Mouse (Mus musculus): ENCODE measurements around the gene Smim5. TPM values are rescaled to one million over a fixed set of nuclear protein-coding genes. Genes with fewer than 3 reads are reported as not detected.

The Smim5 gene
- polyA plus RNA-seq, 1 experiment = 49.4 TPM

DNA sequence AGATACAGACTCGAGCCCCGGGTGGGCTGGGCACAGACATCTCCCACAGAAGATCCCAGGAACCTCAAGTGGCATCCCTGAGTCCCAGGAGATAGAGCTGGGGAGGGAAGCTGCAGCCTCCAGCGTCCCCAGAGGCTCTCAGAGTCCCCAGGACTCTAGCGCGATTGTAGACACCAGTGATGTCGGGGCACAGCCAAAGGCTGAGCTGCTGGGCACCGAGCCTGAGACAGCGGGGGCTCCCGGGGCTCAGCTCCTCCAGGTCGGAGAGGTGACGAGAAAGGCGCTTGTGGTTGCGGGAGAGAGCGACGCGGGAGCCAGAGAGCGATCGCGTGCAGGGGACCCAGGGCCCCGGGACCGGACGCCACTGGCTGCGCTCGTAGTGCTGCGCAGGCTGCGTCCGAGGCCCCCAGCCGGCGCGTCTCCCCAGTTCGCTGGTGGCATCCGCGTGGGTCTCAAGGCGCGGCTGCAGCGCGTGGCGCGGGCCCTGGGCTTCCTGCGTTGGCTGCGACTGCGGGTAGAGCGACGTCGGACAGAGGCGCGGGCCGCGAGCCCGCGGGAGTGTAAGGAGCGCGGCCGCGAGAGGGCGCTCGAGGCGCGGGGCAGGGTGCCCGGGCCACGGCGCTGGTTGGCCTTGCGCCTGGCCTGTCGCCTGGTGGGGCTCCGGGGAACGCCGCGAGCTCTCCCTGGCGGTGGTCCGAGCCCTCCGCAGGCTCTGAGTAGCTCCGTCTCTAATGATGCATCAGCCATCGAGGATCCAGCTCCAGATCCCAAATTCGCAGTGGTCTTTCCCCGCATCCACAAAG is 40.4 kb upstream of the Smim5 start:
- Histone ChIP-seq H3ac (ENCODE audit: control insufficient read depth, insufficient read length) (no peak overlapping the region), H3K4me3 (no peak overlapping the region), H3K36me3 (ENCODE audit: control insufficient read depth, insufficient read depth) (no peaks in the 10 kb centered on the region), H3K27me3 (ENCODE audit: control insufficient read depth, insufficient read depth, insufficient read length) (peaks cover 78% of the 10 kb centered on the region), H3K79me2 (ENCODE audit: control insufficient read depth, insufficient read depth) (no peaks in the 10 kb centered on the region), H3K4me2 (ENCODE audit: low read depth) (peak overlapping the region; percentile 18)
- TF ChIP-seq TCF3 (IDR thresholded peaks at IDR 0.05; ENCODE audit: insufficient read length, low read depth) = no peak
- no peak for TF ChIP-seq MAX (IDR thresholded peaks at IDR 0.05; ENCODE audit: low read depth)
- no peak for TF ChIP-seq MYOD1 (IDR thresholded peaks at IDR 0.05; ENCODE audit: control insufficient read depth in 1 of 3, insufficient read length in 2 of 3, low read depth in 2 of 3)
- no peak for TF ChIP-seq SRF (IDR thresholded peaks at IDR 0.05; ENCODE audit: control insufficient read depth, insufficient read length, low read depth)
- no peak for TF ChIP-seq TCF12 (IDR thresholded peaks at IDR 0.05; ENCODE audit: insufficient read depth, poor library complexity, severe bottlenecking)
- TF ChIP-seq REST (IDR thresholded peaks at IDR 0.05; ENCODE audit: insufficient read depth, insufficient read length) = no peak
- TF ChIP-seq USF1 (IDR thresholded peaks at IDR 0.05; ENCODE audit: low read depth) = no peak
- TF ChIP-seq CEBPB (IDR thresholded peaks at IDR 0.05; ENCODE audit: insufficient read depth, poor library complexity, severe bottlenecking) = no peak
- TF ChIP-seq POLR2AphosphoS2 (IDR thresholded peaks at IDR 0.05; ENCODE audit: insufficient read length, low read depth) = no peak
- no peak for TF ChIP-seq POLR2A (IDR thresholded peaks at IDR 0.05; ENCODE audit: insufficient read length, low read depth)
- no peak for TF ChIP-seq E2F4 (IDR thresholded peaks at IDR 0.05; ENCODE audit: insufficient read depth)
- no peak for TF ChIP-seq MYOG (IDR thresholded peaks at IDR 0.05; ENCODE audit: control insufficient read depth in 1 of 3, insufficient read depth in 1 of 3, insufficient read length in 2 of 3, low read depth in 2 of 3)

DNA sequence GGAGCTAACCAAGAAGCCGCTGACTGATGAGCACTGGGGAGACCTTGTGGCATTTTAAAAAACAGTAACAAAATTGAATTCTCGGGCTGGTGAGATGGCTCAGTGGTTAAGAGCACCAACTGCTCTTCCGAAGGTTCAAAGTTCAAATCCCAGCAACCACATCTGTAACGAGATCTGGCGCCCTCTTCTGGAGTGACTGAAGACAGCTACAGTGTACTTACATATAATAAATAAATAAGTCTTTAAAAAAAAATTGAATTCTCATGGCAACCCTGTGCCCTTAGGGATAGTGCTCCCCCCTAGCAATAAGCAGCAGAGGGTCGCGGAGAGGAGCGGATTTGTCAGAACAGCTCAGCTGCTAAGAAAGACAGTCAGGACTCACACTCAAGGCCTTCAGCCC is 35.9 kb upstream of the Smim5 start:
- Histone ChIP-seq H3K36me3 (ENCODE audit: control insufficient read depth, insufficient read depth) (no peaks in the 10 kb centered on the region), H3K4me2 (ENCODE audit: low read depth) (no peak overlapping the region), H3K79me2 (ENCODE audit: control insufficient read depth, insufficient read depth) (no peaks in the 10 kb centered on the region), H3ac (ENCODE audit: control insufficient read depth, insufficient read length) (no peak overlapping the region), H3K4me3 (no peak overlapping the region), H3K27me3 (ENCODE audit: control insufficient read depth, insufficient read depth, insufficient read length) (peaks cover 75% of the 10 kb centered on the region)
- TF ChIP-seq REST (IDR thresholded peaks at IDR 0.05; ENCODE audit: insufficient read depth, insufficient read length) (no peak), CEBPB (IDR thresholded peaks at IDR 0.05; ENCODE audit: insufficient read depth, poor library complexity, severe bottlenecking) (no peak), TCF12 (IDR thresholded peaks at IDR 0.05; ENCODE audit: insufficient read depth, poor library complexity, severe bottlenecking) (no peak), MAX (IDR thresholded peaks at IDR 0.05; ENCODE audit: low read depth) (no peak), POLR2AphosphoS2 (IDR thresholded peaks at IDR 0.05; ENCODE audit: insufficient read length, low read depth) (no peak), USF1 (IDR thresholded peaks at IDR 0.05; ENCODE audit: low read depth) (no peak), POLR2A (IDR thresholded peaks at IDR 0.05; ENCODE audit: insufficient read length, low read depth) (no peak), TCF3 (IDR thresholded peaks at IDR 0.05; ENCODE audit: insufficient read length, low read depth) (no peak), MYOG (IDR thresholded peaks at IDR 0.05; ENCODE audit: control insufficient read depth in 1 of 3, insufficient read depth in 1 of 3, insufficient read length in 2 of 3, low read depth in 2 of 3) (no peak), E2F4 (IDR thresholded peaks at IDR 0.05; ENCODE audit: insufficient read depth) (no peak), MYOD1 (IDR thresholded peaks at IDR 0.05; ENCODE audit: control insufficient read depth in 1 of 3, insufficient read length in 2 of 3, low read depth in 2 of 3) (no peak), SRF (IDR thresholded peaks at IDR 0.05; ENCODE audit: control insufficient read depth, insufficient read length, low read depth) (no peak)

DNA sequence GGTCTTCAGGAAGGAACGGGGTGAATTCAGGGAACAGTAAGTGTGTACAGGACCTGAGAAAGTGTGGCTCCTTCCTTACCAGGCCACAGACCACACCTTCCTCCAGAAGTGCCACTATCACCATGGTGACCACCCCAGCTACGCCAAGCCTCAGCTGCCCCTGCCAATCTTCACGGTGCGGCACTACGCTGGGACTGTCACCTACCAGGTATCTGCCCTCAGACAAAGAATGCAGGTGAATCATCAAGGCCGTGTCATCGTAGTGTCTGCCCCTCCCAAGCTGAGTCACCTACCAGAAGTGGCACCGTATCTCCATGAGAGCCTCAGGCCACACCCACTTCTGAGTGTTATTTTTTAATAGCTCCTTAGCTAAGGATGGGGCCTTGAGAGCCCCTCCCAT is 30.4 kb upstream of the Smim5 start:
- H3K79me2 ChIP-seq (ENCODE audit: control insufficient read depth, insufficient read depth) = no peaks in the 10 kb centered on the region
- no peaks in the 10 kb centered on the region for H3K36me3 ChIP-seq (ENCODE audit: control insufficient read depth, insufficient read depth)
- no peak overlapping the region for H3ac ChIP-seq (ENCODE audit: control insufficient read depth, insufficient read length)
- H3K27me3 ChIP-seq (ENCODE audit: control insufficient read depth, insufficient read depth, insufficient read length) = peaks cover 57% of the 10 kb centered on the region
- H3K4me2 ChIP-seq (ENCODE audit: low read depth) = no peak overlapping the region
- no peak overlapping the region for H3K4me3 ChIP-seq
- TF ChIP-seq TCF3 (IDR thresholded peaks at IDR 0.05; ENCODE audit: insufficient read length, low read depth) = peak; percentile 73
- TF ChIP-seq MYOD1 (IDR thresholded peaks at IDR 0.05; ENCODE audit: control insufficient read depth in 1 of 3, insufficient read length in 2 of 3, low read depth in 2 of 3) = peak; percentile 5 to 100 (median 92)
- TF ChIP-seq TCF12 (IDR thresholded peaks at IDR 0.05; ENCODE audit: insufficient read depth, poor library complexity, severe bottlenecking) = no peak
- TF ChIP-seq MYOG (IDR thresholded peaks at IDR 0.05; ENCODE audit: control insufficient read depth in 1 of 3, insufficient read depth in 1 of 3, insufficient read length in 2 of 3, low read depth in 2 of 3) = peak in 2 of 3 experiments; percentile 22 to 67
- TF ChIP-seq E2F4 (IDR thresholded peaks at IDR 0.05; ENCODE audit: insufficient read depth) = no peak
- no peak for TF ChIP-seq POLR2A (IDR thresholded peaks at IDR 0.05; ENCODE audit: insufficient read length, low read depth)
- no peak for TF ChIP-seq MAX (IDR thresholded peaks at IDR 0.05; ENCODE audit: low read depth)
- TF ChIP-seq CEBPB (IDR thresholded peaks at IDR 0.05; ENCODE audit: insufficient read depth, poor library complexity, severe bottlenecking) = no peak

DNA sequence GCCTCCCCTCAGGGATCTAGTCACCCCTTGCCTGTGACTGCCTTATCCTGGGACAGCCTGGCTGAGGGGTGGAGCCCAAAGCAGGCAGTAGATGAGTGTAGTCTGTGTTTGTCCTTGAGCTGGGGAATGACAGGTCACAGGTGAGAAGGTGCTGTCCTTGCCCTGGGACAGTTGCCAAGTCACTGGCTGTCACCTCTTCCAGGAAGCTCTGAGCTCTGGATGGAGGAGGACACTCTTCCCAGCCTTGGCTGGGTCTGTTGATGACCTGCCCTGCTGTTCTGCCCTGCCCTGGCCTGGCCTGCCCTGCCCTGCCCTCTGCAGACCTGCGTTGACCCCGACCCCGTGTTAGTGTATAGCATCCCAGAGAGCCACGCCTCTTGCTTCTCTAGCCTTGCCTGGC is 27.3 kb upstream of the Smim5 start:
- H3K79me2 ChIP-seq (ENCODE audit: control insufficient read depth, insufficient read depth) = no peaks in the 10 kb centered on the region
- H3K4me2 ChIP-seq (ENCODE audit: low read depth) = no peak overlapping the region
- TF ChIP-seq MYOG (IDR thresholded peaks at IDR 0.05; ENCODE audit: control insufficient read depth in 1 of 3, insufficient read depth in 1 of 3, insufficient read length in 2 of 3, low read depth in 2 of 3) = no peak
- no peak for TF ChIP-seq POLR2AphosphoS2 (IDR thresholded peaks at IDR 0.05; ENCODE audit: insufficient read length, low read depth)
- no peak for TF ChIP-seq MYOD1 (IDR thresholded peaks at IDR 0.05; ENCODE audit: control insufficient read depth in 1 of 3, insufficient read length in 2 of 3, low read depth in 2 of 3)
- TF ChIP-seq CEBPB (IDR thresholded peaks at IDR 0.05; ENCODE audit: insufficient read depth, poor library complexity, severe bottlenecking) = no peak
- TF ChIP-seq POLR2A (IDR thresholded peaks at IDR 0.05; ENCODE audit: insufficient read length, low read depth) = no peak
- TF ChIP-seq TCF12 (IDR thresholded peaks at IDR 0.05; ENCODE audit: insufficient read depth, poor library complexity, severe bottlenecking) = no peak
- no peak overlapping the region for H3ac ChIP-seq (ENCODE audit: control insufficient read depth, insufficient read length)
- no peaks in the 10 kb centered on the region for H3K36me3 ChIP-seq (ENCODE audit: control insufficient read depth, insufficient read depth)
- no peak overlapping the region for H3K4me3 ChIP-seq
- peaks cover 37% of the 10 kb centered on the region for H3K27me3 ChIP-seq (ENCODE audit: control insufficient read depth, insufficient read depth, insufficient read length)
